Mouse (Mus musculus): ENCODE measurements around the gene Slfn2.

The Slfn2 gene

GRCm38 (mm10) chr11:83077714-83078422 is 13.0 kb downstream of the Slfn2 start:
- DNase-seq (ENCODE audit: low spot score in 2 of 2) = no peak

GRCm38 (mm10) chr11:83078423-83079140 is 13.7 kb downstream of the Slfn2 start:
- DNase-seq (ENCODE audit: low spot score in 2 of 2) = no peak

DNA sequence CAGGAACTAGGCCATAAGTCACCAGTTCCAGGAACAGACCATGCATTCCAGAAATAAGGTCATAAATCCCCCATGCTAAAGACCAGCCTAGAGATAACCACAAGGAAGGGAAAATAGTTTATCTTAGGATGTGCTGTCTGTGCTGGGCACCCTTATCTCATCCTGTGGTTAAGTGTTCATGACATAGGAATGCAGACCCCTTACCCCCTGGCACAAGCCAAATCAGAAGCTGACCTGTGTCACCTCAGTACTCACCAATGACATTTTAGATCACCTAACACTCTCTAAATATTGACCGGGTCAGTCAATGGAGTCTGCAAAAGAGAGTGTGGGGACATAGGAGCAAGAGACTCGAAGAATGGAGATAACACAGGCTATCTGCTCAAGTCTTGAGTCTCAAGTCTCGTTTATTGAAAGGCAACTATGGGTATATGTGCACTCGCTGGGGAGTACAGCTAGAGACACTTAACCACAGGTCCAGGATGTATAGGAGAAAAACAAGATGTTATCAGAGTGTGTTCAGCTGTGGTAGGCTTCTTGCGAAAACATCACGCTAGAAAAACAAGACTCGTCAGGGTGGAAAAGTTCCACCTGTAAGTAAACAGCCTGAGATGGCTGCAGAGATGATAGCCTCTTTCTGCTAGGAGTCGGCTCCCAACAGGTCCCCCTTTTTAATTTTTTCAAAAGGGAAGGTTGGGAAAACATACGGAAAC is 14.7 kb downstream of the Slfn2 start:
- no peak for DNase-seq (ENCODE audit: low spot score in 2 of 2)

DNA sequence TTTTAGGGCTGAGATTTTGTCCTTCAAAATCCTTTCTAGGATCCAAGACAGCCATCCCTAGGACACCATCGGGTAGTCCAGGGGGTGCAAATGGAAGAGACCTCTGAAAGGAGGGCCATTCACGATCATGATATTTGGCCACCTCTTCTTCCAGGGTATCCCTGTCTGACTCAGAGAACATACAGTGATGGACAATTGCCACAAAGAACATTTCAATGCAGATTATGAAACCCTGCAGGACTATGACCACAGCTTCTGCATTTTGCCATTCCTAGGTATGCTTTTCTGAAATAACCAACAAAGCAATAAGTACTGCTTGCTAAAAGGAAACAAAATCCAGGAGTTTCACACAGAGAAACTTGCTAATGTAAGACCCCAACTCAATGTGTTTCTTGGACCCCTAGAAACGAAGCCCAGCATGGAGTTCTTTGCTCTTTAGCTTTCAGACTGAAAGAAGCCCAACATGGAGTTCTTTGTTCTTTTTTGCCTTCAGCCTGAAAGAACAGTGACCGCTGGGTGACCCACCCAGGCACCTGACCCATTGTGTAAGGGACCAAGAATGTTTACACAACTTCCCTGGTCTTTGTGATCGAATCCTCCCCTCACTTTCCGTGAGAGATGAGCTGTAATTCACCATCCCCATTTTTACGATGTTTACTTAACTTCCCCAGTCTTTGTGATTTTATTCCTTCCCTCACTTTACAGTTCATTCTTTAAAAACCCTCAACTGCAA is 18.0 kb downstream of the Slfn2 start:
- no peak for DNase-seq (ENCODE audit: low spot score in 2 of 2)

DNA sequence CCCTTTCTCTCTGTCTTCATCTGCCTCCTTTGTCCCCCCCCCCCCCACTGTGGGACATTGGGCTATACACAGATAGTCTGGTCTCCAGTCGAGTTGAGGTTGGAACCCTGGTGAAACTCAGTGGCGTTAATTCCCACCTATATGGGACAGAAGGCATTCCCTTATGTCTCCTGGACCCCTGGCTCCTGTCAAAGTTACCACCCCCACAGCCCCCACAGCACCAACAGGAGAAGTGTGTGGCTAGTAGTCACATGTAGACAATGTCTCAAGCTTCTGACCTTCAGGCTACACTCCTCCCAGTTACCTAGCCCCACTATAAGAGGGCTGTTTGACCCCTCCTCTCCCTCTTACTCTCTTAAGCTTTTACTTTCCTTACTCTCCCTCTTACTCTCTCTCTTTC is 19.2 kb downstream of the Slfn2 start:
- DNase-seq (ENCODE audit: low spot score in 2 of 2) = no peak

- DNase-seq (ENCODE audit: low spot score in 2 of 2) = no peak
Measured at GRCm38 (mm10) chr11:83084761-83085160, 19.8 kb downstream of the Slfn2 start.

GRCm38 (mm10) chr11:83115138-83115537 is 50.2 kb downstream of the Slfn2 start:
- peak; percentile 3 to 24 for DNase-seq (ENCODE audit: low spot score in 2 of 2)

DNA sequence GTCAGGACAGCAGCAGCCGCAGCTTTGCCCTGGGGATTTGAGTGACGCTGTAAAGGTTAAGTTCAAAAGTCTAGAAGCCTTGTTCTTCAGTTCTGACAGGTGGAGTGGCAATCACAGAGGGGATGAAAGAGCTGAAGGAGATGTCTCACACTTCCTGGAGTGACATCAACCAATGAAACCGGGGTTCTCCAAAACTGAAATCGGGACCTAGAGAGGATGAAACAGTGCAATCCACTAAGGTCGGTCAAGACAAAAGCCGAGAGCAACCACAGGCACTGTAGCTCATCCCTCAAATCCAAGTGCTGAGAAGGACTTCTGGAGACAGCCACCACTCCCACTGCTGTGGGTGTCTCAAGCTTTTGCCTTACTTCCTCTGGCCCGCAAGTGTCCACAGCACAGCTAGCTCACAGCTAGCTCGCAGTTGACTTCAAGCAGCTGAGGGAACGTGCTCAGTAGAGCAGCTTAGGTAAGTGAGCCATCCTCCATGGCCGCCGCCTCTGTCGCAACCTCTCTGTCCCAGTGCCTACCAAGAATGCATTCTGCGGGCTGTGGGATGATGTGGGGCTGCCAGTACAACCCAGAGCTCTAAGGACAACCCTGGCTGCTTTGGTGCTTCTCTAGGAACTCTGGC is 51.8 kb downstream of the Slfn2 start, which contains the start of gene Slfn1:
Slfn1 (plus strand) TSS at position 253 of the 631 bp plus-strand sequence.
- DNase-seq (ENCODE audit: low spot score in 2 of 2) = no peak

GRCm38 (mm10) chr11:83118056-83118455 is 53.1 kb downstream of the Slfn2 start:
- DNase-seq (ENCODE audit: low spot score in 2 of 2) = no peak

Measured in frontal cortex, postnatal 36 days (tissue).